Mouse (Mus musculus) G1E (cell line): Measurements from ENCODE around the gene D17Wsu92e.

Experiments
- CTCF ChIP-seq: IDR thresholded peaks from 2 replicates; pipeline ENCODE4 v1.5.1; 2012; ENCODE audit warnings: low read depth, low read length, inconsistent platforms, mixed read lengths
- GATA1 ChIP-seq: IDR thresholded peaks from 2 replicates; pipeline ENCODE4 v1.6.1; 2012; ENCODE audit warnings: borderline replicate concordance, low read length, inconsistent platforms, mixed read lengths
- GATA2 ChIP-seq: IDR thresholded peaks from 2 replicates; pipeline ENCODE4 v1.6.1; 2012; ENCODE audit warnings: low read depth, low read length, inconsistent platforms, borderline replicate concordance
- POLR2AphosphoS5 ChIP-seq: IDR thresholded peaks from 2 replicates; pipeline ENCODE4 v1.6.1; 2012; ENCODE audit warnings: low read depth, low read length, inconsistent platforms; ENCODE audit not compliant: insufficient replicate concordance
- TAL1 ChIP-seq: conservative IDR thresholded peaks from 2 replicates; pipeline ENCODE4 v1.6.1; 2012; ENCODE audit warnings: low read depth, low read length, inconsistent platforms, mixed read lengths

GRCm38 (mm10) chr17:27767120-27767519, 53.3 kb downstream of the D17Wsu92e start:
- no peak for TF ChIP-seq CTCF
- no peak for TF ChIP-seq GATA1
- no peak for TF ChIP-seq TAL1
- no peak for TF ChIP-seq POLR2AphosphoS5
- TF ChIP-seq GATA2: no peak
